Mouse (Mus musculus) T-cell, adult 2 months (primary cell): ENCODE measurements around the gene Zfp729b.

Experiments
- DNase-seq: peaks from one replicate; pipeline ENCODE4 v3.0.0; 2022; ENCODE audit warnings: low spot score

Gene Zfp729b

DNA sequence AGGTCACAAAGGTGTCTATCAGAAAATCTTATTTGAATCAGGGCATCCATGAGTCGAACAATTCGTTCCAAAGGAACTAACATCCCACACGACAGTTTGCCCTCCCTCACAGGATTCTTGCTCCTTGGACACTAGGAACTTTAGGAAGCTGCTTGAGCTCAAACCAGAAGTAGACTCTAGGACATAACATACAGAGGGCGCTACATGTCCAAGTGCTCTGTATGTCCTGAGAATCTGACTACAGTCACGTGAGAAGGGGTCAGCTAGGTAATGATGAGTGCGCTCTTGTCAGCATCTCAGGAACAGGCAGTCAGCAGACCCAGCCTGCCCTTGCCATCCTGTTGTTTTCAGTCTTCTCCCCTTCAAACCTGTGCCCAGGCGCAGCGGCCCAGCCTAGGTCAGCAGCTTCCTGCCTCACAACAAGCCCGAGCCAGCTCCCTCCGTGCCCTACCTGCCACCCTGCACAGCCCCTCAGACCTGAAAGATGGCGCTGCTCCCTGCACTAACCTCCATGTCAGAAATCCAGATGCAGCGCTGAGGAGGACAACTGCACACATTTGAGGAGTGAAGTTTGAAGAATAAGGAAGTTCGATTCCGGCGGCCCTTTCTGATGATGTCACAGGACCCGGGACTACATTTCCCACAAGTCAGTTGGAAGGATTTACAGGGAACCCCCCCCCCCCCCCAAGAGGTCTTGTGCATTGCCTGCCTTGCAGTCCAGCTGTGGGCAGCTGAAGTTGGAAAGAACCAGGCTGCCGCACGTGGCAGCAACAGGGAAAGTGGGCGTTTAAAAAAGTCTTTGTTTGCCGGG is at the start of gene Zfp729b:
Gene Zfp729b (minus strand): TSS at position 642 of the 811 bp plus-strand sequence.
- DNase-seq: peak; percentile 88

DNA sequence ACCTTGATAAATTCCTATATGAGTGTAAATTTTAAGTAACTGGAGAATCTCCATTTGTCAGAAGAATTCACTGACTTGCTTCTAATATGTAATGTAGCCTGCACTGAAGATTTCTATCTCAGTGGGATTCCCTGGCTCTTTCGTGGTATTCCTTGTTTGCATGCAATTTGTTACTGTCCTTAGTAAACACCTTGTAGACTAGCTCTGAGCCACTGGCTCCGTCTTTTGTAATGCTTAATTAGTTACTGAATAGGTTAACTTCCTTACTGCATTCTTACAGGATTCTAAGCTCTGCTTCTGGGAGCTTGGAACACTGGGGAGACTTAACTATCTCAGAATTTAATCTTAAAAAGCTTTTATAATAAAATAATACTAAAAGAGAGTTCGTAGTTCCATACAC is 43.0 kb upstream of the Zfp729b start:
- no peak for DNase-seq

DNA sequence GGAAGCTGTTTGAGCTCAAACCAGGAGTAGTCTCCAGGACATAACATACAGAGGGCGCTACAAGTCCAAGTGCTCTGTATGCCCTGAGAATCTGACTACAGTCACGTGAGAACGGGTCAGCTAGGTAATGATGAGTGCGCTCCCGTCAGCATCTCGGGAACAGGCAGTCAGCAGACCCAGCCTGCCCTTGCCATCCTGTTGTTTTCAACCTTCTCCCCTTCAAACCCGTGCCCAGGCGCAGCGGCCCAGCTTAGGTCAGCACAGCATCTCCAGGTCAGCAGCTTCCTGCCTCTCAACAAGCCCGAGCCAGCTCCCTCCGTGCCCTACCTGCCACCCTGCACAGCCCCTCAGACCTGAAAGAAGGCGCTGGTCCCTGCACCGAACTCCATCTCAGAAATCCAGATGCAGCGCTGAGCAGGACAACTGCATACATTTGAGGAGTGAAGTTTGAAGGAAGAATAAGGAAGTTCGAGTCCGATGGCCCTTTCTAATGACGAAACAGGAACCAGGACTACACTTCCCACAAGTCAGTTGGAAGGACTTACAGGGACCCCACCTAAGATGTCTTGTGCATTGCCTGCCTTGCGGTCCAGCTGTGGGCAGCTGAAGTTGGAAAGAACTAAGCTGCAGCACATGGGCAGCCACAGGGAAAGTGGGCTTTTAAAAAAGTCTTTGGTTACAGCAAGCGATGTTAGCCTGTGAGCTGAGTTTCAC is 27.9 kb upstream of the Zfp729b start, which contains the start of the genes Gm49345 and Zfp729a:
Gene Gm49345 (minus strand): TSS at position 476 of the 714 bp plus-strand sequence.
Gene Zfp729a (minus strand): TSS at position 498 of the 714 bp plus-strand sequence.
- DNase-seq: peak; percentile 86

DNA sequence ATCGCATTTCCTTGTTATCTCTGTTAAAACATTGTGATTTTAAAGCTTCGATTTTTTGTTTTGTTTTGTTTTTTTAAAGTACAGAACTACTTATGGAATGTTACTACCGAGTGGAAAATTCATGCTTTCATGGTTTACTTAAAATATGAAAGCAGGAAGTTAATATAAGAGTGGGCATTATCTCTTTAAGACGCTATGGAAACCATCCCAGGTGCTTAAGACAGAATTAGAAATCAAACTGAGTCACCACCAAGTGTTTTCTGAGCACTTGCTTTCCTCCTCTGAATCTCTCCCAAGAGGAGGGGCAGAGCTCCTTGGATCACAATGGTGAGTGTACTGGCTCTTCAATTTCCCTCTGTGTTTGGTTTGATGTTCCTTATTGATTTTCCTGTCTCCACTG is 601 bp upstream of the Zfp729b start:
- DNase-seq: no peak

DNA sequence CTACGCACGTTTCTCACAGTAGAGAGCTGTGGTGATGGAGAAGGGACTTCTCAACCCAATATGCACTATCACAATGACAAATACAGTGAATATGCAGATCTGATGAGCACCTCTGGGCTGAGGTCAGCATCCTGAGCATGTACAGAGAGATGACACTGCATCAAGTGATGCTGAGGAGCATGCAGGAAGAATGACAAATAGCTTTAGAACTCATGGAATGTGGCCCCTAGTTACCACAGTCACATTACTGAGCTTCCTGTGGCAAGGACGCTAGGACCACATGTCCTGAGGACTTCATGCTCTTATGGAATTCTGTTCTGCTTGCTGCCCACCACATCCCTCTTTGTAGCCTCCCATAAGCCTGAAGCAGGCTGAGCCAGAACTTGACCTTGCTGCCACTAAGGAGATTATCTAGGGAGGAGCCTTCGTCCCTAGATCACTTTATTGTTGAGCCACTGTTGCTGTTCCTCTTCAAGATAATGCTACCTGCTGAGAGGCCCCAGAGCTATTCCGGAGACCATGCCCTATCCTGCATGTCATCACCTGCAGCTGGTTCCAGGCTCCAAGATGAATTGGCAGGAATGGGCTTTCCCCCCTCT is 36.8 kb downstream of the Zfp729b start:
- no peak for DNase-seq

DNA sequence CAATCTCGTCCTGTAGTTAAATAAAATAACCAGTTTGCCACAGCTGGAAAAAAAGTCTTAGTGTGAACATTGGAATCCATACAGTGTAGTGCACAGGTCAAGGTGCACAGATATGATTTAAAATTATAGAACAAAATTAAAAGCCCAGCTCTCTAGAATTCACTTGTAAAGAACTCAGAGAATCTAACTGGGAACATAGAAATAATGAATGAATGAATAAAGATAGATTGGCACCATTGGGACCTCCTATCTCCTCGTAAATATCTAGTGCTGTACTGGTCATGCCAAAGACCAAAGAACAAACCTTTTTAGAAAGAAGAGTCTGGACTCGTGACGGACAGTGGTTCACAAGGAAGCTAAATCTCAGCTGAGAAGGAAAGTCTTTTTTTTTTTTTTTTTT is 55.8 kb downstream of the Zfp729b start, which contains the start of gene Zfp748:
Gene Zfp748 (minus strand): TSS at position 101 of the 400 bp plus-strand sequence.
- no peak for DNase-seq

DNA sequence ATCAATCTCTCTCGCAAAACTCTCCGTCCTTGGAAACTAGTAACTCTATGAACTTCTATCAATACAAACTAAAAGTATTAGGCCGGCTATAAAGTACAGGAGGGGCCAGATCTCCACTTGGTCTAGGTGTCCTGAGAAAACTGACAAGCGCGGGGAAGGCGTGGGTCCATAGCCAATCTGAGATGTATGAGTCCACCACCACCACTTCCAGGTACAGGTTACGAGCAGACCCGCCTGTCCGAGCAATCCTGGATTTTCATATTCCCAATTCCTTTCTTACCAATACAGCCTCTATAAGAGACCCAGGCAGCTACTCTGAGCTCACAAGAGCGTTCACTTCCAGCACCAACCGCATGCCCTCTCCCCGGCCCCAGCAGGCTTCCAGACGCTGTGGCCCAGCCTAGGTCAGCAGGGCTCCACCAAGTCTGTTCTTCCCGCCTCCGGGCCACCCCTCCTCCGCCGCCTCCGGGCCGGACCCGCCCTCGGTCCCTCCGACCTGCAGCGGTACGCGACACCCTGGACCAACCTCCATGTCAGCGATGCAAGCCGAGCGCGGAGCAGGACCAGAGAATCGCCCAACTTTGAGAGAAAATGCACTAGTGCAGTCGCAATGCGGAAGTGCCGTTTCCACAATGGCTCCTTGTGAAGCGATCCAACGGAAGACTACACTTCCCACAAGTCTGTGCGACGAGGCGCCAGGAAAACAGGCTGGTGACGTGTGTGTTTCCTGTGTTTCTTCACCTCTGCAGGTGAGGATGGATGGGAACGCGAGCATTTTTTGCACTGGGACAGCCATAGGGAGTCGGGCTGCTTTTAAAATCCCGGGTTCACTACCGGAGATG is 56.8 kb downstream of the Zfp729b start:
- peak; percentile 88 for DNase-seq

DNA sequence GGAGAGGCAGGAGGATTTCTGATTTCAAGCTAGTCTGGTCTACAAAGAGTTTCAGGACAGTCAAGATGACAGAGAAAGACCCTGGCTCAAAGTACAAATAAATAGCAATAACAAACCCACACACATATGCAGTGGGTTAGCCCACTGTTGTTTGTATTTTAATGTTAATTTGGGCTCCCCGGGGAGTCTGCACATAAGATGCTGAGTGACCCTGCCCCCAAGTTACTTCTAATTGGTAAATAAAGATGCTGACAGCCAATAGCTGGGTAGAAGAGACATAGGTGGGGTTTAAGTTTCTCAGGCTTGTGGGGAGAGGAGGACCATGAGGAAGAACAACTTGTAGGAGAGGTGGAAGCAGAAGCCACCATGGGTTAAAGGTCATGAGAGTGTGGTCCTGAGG is 63.6 kb downstream of the Zfp729b start:
- no peak for DNase-seq
